Mouse (Mus musculus): Measurements from ENCODE around the gene Syt5. TPM values are rescaled to one million over a fixed set of nuclear protein-coding genes. Genes with fewer than 3 reads are reported as not detected.
A peak's percentile ranks its signal among the peaks of the same experiment; 100 is the strongest.

Gene Syt5
- total RNA-seq, 2 experiments from 2014 or later, result 1.4 to 1.9 TPM

GRCm38 (mm10) chr7:4502421-4503090, 44.8 kb downstream of the Syt5 start:
- DNase-seq, result no peak
- intact Hi-C loops (cut with DNase I), result no loop called here

GRCm38 (mm10) chr7:4501558-4502397, 45.6 kb downstream of the Syt5 start, which contains the start of gene Ppp1r12c:
Gene Ppp1r12c, minus strand, starts transcription at chr7:4501680.
- DNase-seq, result peak; percentile 96 to 97
- intact Hi-C loops (cut with DNase I), result no loop called here

GRCm38 (mm10) chr7:4500892-4501471, 46.4 kb downstream of the Syt5 start:
- intact Hi-C loops (cut with DNase I), result no loop called here
- DNase-seq, result peak; percentile 51 to 52

GRCm38 (mm10) chr7:4499034-4499433, 48.3 kb downstream of the Syt5 start:
- intact Hi-C loops (cut with DNase I), result no loop called here
- no peak for DNase-seq

- intact Hi-C loops (cut with DNase I), result no loop called here
- DNase-seq, result peak; percentile 78 to 81
These were observed 49.1 kb downstream of the Syt5 start for GRCm38 (mm10) chr7:4498251-4498650.

- no peak for DNase-seq
- intact Hi-C loops (cut with DNase I), result no loop called here
These were observed 50.0 kb downstream of the Syt5 start for GRCm38 (mm10) chr7:4497271-4497903.

- DNase-seq, result no peak
- intact Hi-C loops (cut with DNase I), result no loop called here
These were observed 50.9 kb downstream of the Syt5 start for GRCm38 (mm10) chr7:4496468-4496867.

- intact Hi-C loops (cut with DNase I), result no loop called here
- no peak for DNase-seq
These were observed 53.4 kb downstream of the Syt5 start for GRCm38 (mm10) chr7:4493991-4494390.

- intact Hi-C loops (cut with DNase I), result no loop called here
These were observed 54.8 kb downstream of the Syt5 start for GRCm38 (mm10) chr7:4492284-4493224.

GRCm38 (mm10) chr7:4491308-4491707, 56.0 kb downstream of the Syt5 start:
- intact Hi-C loops (cut with DNase I), result no loop called here
- DNase-seq, result peak; percentile 56 to 62

More at GRCm38 (mm10) chr7:4492284-4493224, 54.8 kb downstream of the Syt5 start:
- DNase-seq, result peak in 1 of 2 experiments; percentile 25

Small RNA genes lying within 50 kb of the gene (microRNA-seq; reads per million reads assigned to microRNA genes)
- gene Gm23577, result 0 reads per million in 2 experiments

Other genes with a start within 250 kb of the Syt5 start
- not detected for gene Ncr1, start 209.8 kb downstream of the Syt5 start, total RNA-seq (2021)
- under 1 TPM in 1 of 2 experiments, not detected in 1; 0.10 TPM for gene Gp6, start 149.8 kb downstream of the Syt5 start, total RNA-seq (2021)
- 10 to 100 TPM; 31.0 to 32.1 TPM for gene Rdh13, start 101.9 kb downstream of the Syt5 start, total RNA-seq (2021)
- gene Eps8l1, start 86.9 kb downstream of the Syt5 start, total RNA-seq (2021), result 1 to 10 TPM; 3.1 to 4.9 TPM
- 10 to 100 TPM; 76.0 to 82.1 TPM for gene Ppp1r12c, start 45.9 kb downstream of the Syt5 start, total RNA-seq (2021)
- gene Tnnt1, start 31.2 kb downstream of the Syt5 start, total RNA-seq (2021), result 10 to 100 TPM; 25.4 to 33.6 TPM
- 1,000 to 10,000 TPM; 7,272 to 7,308 TPM for gene Tnni3, start 23.3 kb downstream of the Syt5 start, total RNA-seq (2021)
- gene Dnaaf3, start 15.1 kb downstream of the Syt5 start, total RNA-seq (2021), result 1 to 10 TPM; 1.8 to 1.9 TPM
- not detected for gene Ptprh, start 56.5 kb upstream of the Syt5 start, total RNA-seq (2021)
- gene Tmem86b, start 83.9 kb upstream of the Syt5 start, total RNA-seq (2021), result 1 to 10 TPM; 6.8 to 7.4 TPM
- gene Ppp6r1, start 111.5 kb upstream of the Syt5 start, total RNA-seq (2021), result 10 to 100 TPM; 73.7 to 78.8 TPM
- 10 to 100 TPM; 29.2 to 33.7 TPM for gene Hspbp1, start 137.5 kb upstream of the Syt5 start, total RNA-seq (2021)
- gene Brsk1, start 143.1 kb upstream of the Syt5 start, total RNA-seq (2021), result 1 to 10 TPM; 1.6 to 1.8 TPM
- not detected for gene Tmem150b, start 177.7 kb upstream of the Syt5 start, total RNA-seq (2021)
- 10 to 100 TPM; 30.5 to 31.9 TPM for gene Kmt5c, start 192.6 kb upstream of the Syt5 start, total RNA-seq (2021)
- 1 to 10 TPM; 5.2 to 7.0 TPM for gene Cox6b2, start 205.6 kb upstream of the Syt5 start, total RNA-seq (2021)
- gene Fam71e2, start 223.8 kb upstream of the Syt5 start, total RNA-seq (2021), result not detected
- under 1 TPM in 1 of 2 experiments, not detected in 1; 0.12 TPM for gene Il11, start 235.3 kb upstream of the Syt5 start, total RNA-seq (2021)
- not detected for gene Tmem190, start 235.4 kb upstream of the Syt5 start, total RNA-seq (2021)
- gene Tmem238, start 242.1 kb upstream of the Syt5 start, total RNA-seq (2021), result 1 to 10 TPM; 4.2 to 4.3 TPM
- 100 to 1,000 TPM; 469 to 532 TPM for gene Rpl28, start 245.3 kb upstream of the Syt5 start, total RNA-seq (2021)

Measured in heart, postnatal 14 days (tissue).